Mouse (Mus musculus): ENCODE data around the gene Ap4s1.
"Not testable (repeated sequence)": the region's sequence is repeated elsewhere in the genome, so short reads cannot be mapped to it uniquely, and the experiment has no call there.

The Ap4s1 gene

GRCm38 (mm10) chr12:51690893-51691844, at the start of gene Ap4s1:
Gene Ap4s1, plus strand, starts transcription at chr12:51691033.
- DNase-seq (ENCODE audit: inconsistent age in 2 of 2, low spot score in 1 of 2) = peak; percentile 85 to 96

GRCm38 (mm10) chr12:51641871-51642270, 49.0 kb upstream of the Ap4s1 start:
- DNase-seq (ENCODE audit: inconsistent age in 2 of 2, low spot score in 1 of 2) = peak in 1 of 2 experiments; percentile 75

GRCm38 (mm10) chr12:51649401-51649800, 41.4 kb upstream of the Ap4s1 start:
- DNase-seq (ENCODE audit: inconsistent age in 2 of 2, low spot score in 1 of 2) = not testable (repeated sequence)

GRCm38 (mm10) chr12:51655944-51656465, 34.8 kb upstream of the Ap4s1 start:
- peak in 1 of 2 experiments; percentile 23 for DNase-seq (ENCODE audit: inconsistent age in 2 of 2, low spot score in 1 of 2)

- DNase-seq (ENCODE audit: inconsistent age in 2 of 2, low spot score in 1 of 2) = no peak
These were observed 27.8 kb upstream of the Ap4s1 start for GRCm38 (mm10) chr12:51663011-51663410.

DNA sequence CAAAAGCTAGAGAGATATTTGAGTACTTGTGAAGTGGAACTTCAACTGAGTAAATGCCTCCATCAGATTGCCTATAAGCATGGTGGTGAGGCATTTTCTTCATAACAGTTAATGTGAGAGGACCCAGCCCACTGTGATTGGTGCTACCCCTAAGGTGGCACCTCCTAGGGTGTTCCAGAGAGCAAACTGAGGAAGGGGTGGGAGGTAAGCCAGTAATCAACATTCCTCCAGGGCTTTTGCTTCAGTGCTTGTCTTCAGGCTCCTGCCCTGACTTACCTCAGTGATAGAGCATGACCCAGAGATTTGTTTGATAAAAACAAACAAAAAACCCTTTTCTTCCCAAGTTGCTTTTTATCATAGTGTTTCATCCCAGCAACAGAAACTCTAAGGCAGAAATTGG, 26.9 kb upstream of the Ap4s1 start:
- peak in 1 of 2 experiments; percentile 20 for DNase-seq (ENCODE audit: inconsistent age in 2 of 2, low spot score in 1 of 2)

DNA sequence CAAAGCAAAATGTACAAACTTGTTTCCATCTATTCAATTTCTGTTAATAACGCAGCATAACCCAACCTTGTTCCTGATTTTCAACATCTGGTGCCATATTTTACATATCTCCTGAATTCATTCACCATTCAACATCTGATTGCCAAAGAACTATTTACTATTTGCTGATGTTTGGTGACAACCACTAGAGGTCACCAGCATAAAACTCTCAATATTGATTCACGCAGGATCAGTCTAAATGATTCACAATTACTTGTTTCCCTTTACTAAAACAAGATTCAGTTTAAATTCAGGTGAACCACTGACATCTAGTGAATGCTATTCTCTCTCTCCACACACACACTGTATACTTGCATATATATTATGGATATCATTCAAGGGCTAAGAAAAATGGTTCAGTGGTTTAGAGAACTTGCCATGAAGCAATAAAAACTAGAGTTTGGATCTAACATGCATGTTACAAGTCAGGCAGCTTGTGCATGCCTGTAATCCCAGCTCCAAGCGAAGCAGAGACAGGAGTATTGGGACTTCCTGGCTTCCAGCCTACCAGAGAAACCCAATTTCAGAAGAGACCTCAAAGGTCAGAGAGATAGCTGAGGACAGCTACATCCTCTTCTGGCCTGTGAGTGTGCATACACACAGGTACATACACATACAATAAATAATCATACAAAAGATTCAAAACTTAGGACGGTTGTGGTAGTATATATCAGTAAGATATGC, 24.0 kb upstream of the Ap4s1 start:
- DNase-seq (ENCODE audit: inconsistent age in 2 of 2, low spot score in 1 of 2) = peak in 1 of 2 experiments; percentile 63

DNA sequence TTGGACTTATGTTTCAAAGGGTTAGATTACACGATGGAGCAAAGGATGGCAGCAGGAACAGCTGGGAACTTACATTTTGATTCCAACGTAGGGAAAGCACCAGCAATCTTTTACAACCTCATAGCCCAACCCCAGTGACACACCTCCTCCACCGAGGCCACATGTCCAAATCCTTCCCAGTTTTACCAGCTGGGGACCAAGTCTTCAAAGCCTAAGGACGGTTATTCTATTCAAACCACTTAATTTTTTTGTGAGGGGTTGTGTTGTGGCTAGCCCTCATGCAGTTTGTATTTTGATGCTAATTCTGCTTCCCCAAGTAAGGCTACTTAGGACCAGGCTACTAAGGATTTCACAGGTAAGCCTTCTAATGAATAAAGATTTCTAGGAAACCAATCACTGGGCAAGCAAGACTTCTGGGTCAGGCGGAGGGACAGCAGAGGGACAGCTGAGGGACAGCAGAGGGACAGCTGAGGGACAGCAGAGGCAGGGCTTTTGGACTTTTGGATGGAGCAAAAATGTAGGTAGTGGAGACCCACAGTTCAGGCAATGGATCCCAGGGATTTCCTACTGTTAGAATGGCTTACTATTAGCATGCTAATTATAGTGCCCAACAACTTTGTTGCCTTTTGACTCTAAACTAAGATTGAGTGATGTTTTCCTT, 19.5 kb upstream of the Ap4s1 start:
- no peak for DNase-seq (ENCODE audit: inconsistent age in 2 of 2, low spot score in 1 of 2)

DNA sequence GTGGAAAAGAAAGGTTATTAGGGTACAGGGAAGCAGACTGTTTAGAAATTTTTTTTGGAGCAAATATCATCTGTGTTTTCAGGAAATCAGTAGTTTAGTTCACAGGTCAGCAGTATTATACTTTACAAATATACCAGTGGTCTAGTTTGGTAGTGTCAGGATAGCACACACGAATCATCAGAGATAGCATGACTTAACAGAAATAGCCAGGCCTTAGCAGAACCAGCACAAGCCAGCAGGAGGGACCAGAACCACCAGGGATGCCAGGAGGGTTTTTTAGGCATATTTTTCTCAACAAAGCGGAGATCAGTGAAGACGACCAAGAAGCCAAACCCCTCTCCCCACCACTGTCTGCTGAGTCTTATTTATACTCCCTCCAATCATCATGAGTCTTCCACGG, 17.6 kb upstream of the Ap4s1 start:
- no peak for DNase-seq (ENCODE audit: inconsistent age in 2 of 2, low spot score in 1 of 2)

DNA sequence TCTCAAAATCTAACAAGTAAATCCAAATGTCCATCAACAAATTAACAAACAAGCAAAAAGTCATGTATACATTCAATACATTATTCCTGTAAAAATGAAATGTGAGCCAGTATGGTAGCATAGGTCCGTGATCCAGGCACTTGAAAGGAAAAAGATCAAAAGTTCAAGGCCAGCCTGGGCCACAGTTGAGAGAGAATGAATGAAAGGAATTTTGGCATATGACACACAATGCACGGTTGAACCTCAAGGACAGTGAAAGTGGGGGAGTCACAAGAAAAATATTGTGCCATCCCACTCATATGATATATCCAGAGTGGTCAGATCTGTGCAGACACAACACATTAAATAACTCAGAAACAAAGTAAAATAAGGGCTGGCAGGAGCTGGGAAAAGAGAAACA, 14.4 kb upstream of the Ap4s1 start:
- DNase-seq (ENCODE audit: inconsistent age in 2 of 2, low spot score in 1 of 2) = peak; percentile 43 to 80

DNA sequence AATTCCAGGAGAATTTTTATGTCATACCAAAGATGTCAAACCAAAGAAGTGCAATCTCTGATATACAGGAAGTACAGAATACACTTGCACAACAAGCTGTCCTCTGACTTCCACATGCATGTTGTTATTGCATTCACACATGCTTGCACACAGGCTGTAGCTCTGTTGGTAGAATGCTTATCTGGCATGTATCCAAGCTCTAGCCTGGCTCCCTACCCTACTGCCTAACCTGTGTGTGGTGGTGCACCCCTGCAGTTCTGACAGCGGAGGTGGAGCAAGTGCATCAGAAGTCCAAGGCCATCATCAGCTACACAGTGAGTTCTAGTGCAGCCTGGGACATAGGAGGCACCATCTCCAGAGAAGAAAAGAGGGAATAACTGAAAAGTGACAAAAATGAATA, 12.0 kb upstream of the Ap4s1 start:
- peak in 1 of 2 experiments; percentile 67 for DNase-seq (ENCODE audit: inconsistent age in 2 of 2, low spot score in 1 of 2)

DNA sequence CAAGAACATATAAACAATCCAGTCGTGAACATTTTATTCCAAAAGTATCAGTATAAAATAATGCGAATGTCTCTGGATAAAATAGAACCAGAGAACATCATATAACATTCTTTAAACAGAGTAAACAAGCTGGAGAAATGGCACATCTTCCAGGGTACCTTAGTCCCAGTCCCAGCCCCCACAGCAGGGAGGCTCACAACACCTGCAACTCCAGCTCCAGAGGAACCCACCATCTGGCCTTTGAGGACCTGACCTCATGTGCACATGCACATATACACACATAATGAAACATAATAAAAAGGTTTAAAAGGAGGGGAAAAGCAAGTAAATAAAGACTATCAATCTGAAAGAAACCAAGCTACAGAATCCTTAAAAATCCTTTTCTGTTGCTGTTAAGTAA, 2.3 kb upstream of the Ap4s1 start:
- DNase-seq (ENCODE audit: inconsistent age in 2 of 2, low spot score in 1 of 2) = no peak

DNA sequence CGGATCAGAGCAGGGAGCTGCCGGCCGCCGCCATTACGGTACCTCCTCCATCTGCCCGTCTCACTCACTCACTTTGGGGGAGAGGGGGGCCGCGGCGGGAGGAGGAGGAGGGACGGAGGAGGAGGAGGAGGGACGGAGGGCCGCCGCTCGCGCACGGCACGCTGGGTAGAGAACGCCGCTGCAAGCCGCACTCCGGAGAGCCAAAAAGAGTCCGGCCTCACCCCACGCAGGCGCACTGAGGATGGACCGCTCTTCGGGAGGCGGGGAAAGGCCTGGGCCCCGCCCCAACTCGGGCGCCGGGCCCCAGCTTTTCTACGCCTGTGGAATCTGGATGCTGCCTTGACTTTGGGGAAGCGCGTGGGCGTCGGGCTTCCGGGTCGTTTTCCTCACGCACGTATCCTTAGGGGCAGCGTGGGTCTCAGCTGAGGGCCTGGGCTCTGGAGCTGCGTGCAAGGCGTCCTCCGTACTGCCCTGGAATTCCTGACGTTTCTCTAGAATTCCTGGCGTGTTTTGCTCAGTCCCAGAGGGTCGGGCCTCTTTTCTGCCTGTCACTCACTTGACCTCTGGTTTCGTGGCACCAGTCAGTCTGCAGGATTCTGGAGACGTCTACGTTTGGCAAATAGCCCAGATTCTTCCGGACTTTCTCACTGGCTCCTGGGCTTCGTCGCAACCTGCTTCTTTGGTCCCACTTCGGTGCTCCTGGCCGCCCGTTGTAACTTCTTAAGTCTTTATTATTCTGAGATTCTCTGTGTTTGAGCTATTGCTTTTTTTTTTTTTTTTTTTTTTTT, 1.2 kb downstream of the Ap4s1 start, which contains the start of gene Strn3:
Gene Strn3 (minus strand): TSS at position 53 of the 788 bp plus-strand sequence.
- peak; percentile 99 for DNase-seq (ENCODE audit: inconsistent age in 2 of 2, low spot score in 1 of 2)

- peak; percentile 32 to 48 for DNase-seq (ENCODE audit: inconsistent age in 2 of 2, low spot score in 1 of 2)
These were observed 2.0 kb downstream of the Ap4s1 start for GRCm38 (mm10) chr12:51692870-51693269.

DNA sequence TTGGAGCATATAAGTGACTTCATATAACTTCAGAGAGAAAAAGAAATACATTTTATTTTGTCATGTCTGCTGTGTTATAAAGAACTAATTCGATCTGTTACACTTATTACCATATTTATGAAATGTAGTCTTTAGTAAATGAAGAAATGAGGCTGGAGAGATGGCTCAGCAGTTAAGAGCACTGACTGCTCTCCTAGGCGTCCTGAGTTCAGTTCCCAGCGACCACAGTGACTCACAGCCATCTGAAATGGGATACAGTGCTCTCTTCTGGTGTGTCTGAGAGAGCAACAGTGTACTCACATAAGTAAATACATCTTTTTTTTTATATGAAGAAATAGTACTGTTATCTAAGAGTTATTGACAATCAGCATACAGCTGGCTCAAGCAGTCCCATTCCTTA, 2.6 kb downstream of the Ap4s1 start:
- DNase-seq (ENCODE audit: inconsistent age in 2 of 2, low spot score in 1 of 2) = no peak

- no peak for DNase-seq (ENCODE audit: inconsistent age in 2 of 2, low spot score in 1 of 2)
These were observed 3.3 kb downstream of the Ap4s1 start for GRCm38 (mm10) chr12:51694096-51694495.

DNA sequence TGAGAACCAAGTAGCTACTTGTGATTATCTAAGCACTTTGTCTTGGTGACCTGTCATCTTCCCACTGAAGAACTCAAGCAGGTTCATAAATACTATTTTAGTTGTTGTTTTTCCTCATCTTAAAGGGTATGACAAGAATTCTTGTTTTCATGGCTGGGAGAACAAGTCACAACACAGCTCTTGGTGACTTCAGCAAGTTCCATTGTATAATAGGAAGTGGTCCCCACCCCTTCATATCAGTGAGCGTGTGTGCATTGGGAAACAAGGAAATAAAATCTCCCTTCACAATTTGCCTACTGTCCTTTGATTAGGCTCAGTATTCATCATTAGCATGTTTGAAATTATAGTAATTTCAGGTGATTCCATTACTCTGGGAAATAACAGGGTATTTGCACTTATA, 4.1 kb downstream of the Ap4s1 start:
- no peak for DNase-seq (ENCODE audit: inconsistent age in 2 of 2, low spot score in 1 of 2)

DNA sequence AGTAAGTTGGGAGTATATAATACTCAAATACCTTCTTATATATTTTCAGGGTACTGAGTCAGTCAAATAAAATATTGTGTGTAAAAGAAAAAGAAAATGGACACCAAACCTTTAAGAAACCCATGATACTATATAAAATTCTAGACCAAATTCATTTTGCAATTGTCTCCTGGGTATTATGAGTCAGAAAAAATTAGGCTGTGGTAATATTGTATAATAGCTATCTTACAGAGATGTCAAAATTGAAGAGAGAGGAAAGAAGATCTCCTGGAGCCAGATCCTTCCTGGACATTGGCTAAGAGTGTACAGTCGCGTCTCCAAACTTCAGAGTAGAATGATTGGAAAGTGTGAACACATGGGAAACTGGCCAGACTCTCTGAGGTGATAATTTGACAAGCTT, 5.3 kb downstream of the Ap4s1 start:
- DNase-seq (ENCODE audit: inconsistent age in 2 of 2, low spot score in 1 of 2) = peak in 1 of 2 experiments; percentile 23

GRCm38 (mm10) chr12:51699623-51700393, 9.0 kb downstream of the Ap4s1 start:
- DNase-seq (ENCODE audit: inconsistent age in 2 of 2, low spot score in 1 of 2) = peak in 1 of 2 experiments; percentile 46

Data from adrenal gland, adult (tissue).